Mouse (Mus musculus): ENCODE data around the gene Flcn. TPM values are rescaled to one million over a fixed set of nuclear protein-coding genes. Genes with fewer than 3 reads are reported as not detected.

The Flcn gene
- polyA plus RNA-seq, 1 experiment from 2014 or later = 37.4 TPM

- H3K9ac ChIP-seq (replicated peaks) = no peak overlapping the region
- H3K4me3 ChIP-seq = no peak overlapping the region
- no peaks in the 10 kb centered on the region for H3K9me3 ChIP-seq
- no peaks in the 10 kb centered on the region for H3K27me3 ChIP-seq
- no peak for ATAC-seq (ENCODE audit: low FRiP score, low read depth)
- peaks cover 2% of the 10 kb centered on the region for H3K4me1 ChIP-seq
- peaks cover 92% of the 10 kb centered on the region for H3K36me3 ChIP-seq
- 91% methylated on average over 14 of the region's 14 CpGs for WGBS
- no peak overlapping the region for H3K4me2 ChIP-seq (replicated peaks)
- H3K27ac ChIP-seq (replicated peaks) = no peak overlapping the region
Observed at GRCm38 (mm10) chr11:59803516-59803915, 6.3 kb downstream of the Flcn start.

GRCm38 (mm10) chr11:59801881-59802280 lies 7.9 kb downstream of the Flcn start:
- Histone ChIP-seq H3K36me3 (peaks cover 100% of the 10 kb centered on the region), H3K27me3 (no peaks in the 10 kb centered on the region), H3K4me2 (replicated peaks) (no peak overlapping the region), H3K27ac (replicated peaks) (no peak overlapping the region), H3K9ac (replicated peaks) (no peak overlapping the region), H3K9me3 (no peaks in the 10 kb centered on the region), H3K4me3 (no peak overlapping the region), H3K4me1 (no peaks in the 10 kb centered on the region)
- WGBS = 98% methylated on average over 8 of the region's 8 CpGs
- no peak for ATAC-seq (ENCODE audit: low FRiP score, low read depth)

GRCm38 (mm10) chr11:59800412-59800811 lies 9.4 kb downstream of the Flcn start:
- ATAC-seq (ENCODE audit: low FRiP score, low read depth) = no peak
- 94% methylated on average over 10 of the region's 10 CpGs for WGBS

GRCm38 (mm10) chr11:59793390-59793789 lies 16.4 kb downstream of the Flcn start:
- WGBS = 91% methylated on average over 6 of the region's 6 CpGs
- ATAC-seq (ENCODE audit: low FRiP score, low read depth) = no peak

More at GRCm38 (mm10) chr11:59800412-59800811, 9.4 kb downstream of the Flcn start:
- Histone ChIP-seq H3K9me3 (no peaks in the 10 kb centered on the region), H3K4me1 (no peaks in the 10 kb centered on the region), H3K27ac (replicated peaks) (no peak overlapping the region), H3K4me2 (replicated peaks) (no peak overlapping the region), H3K27me3 (no peaks in the 10 kb centered on the region), H3K36me3 (peaks cover 100% of the 10 kb centered on the region), H3K9ac (replicated peaks) (no peak overlapping the region), H3K4me3 (no peak overlapping the region)

GRCm38 (mm10) chr11:59789311-59789710 lies 20.5 kb downstream of the Flcn start:
- peaks cover 43% of the 10 kb centered on the region for H3K27me3 ChIP-seq
- no peak overlapping the region for H3K27ac ChIP-seq (replicated peaks)
- H3K4me2 ChIP-seq (replicated peaks) = no peak overlapping the region
- WGBS = 90% methylated on average over 1 of the region's 1 CpGs
- H3K36me3 ChIP-seq = peaks cover 32% of the 10 kb centered on the region
- no peak for ATAC-seq (ENCODE audit: low FRiP score, low read depth)
- no peak overlapping the region for H3K9ac ChIP-seq (replicated peaks)
- H3K4me3 ChIP-seq = no peak overlapping the region
- H3K4me1 ChIP-seq = peaks cover 11% of the 10 kb centered on the region
- no peaks in the 10 kb centered on the region for H3K9me3 ChIP-seq

More at GRCm38 (mm10) chr11:59793390-59793789, 16.4 kb downstream of the Flcn start:
- H3K4me2 ChIP-seq (replicated peaks) = no peak overlapping the region
- H3K4me3 ChIP-seq = no peak overlapping the region
- no peak overlapping the region for H3K9ac ChIP-seq (replicated peaks)
- H3K9me3 ChIP-seq = no peaks in the 10 kb centered on the region
- H3K27me3 ChIP-seq = peaks cover 4% of the 10 kb centered on the region
- H3K36me3 ChIP-seq = peaks cover 73% of the 10 kb centered on the region
- H3K4me1 ChIP-seq = no peaks in the 10 kb centered on the region
- H3K27ac ChIP-seq (replicated peaks) = no peak overlapping the region

- ATAC-seq (ENCODE audit: low FRiP score, low read depth) = peak; percentile 54
- Histone ChIP-seq H3K9ac (replicated peaks) (peak within 1 kb of the TSS; percentile 62), H3K4me2 (replicated peaks) (peak within 1 kb of the TSS; percentile 86), H3K36me3 (peaks cover 13% of the 10 kb centered on the region), H3K27ac (replicated peaks) (no peak within 1 kb of the TSS), H3K4me3 (peak within 1 kb of the TSS; percentile 45), H3K4me1 (peaks cover 12% of the 10 kb centered on the region), H3K9me3 (no peaks in the 10 kb centered on the region), H3K27me3 (peaks cover 43% of the 10 kb centered on the region)
- 1% methylated on average over 51 of the region's 51 CpGs for WGBS
Observed at GRCm38 (mm10) chr11:59787199-59787781, 22.5 kb downstream of the Flcn start, which contains the start of gene Pld6. TSS of gene Pld6 (minus strand) at chr11:59787645.

- H3K4me2 ChIP-seq (replicated peaks) = peak overlapping the region; percentile 86
- peaks cover 6% of the 10 kb centered on the region for H3K36me3 ChIP-seq
- peak overlapping the region; percentile 62 for H3K9ac ChIP-seq (replicated peaks)
- no peak overlapping the region for H3K27ac ChIP-seq (replicated peaks)
- peak overlapping the region; percentile 45 for H3K4me3 ChIP-seq
- 56% methylated on average over 15 of the region's 15 CpGs for WGBS
- H3K27me3 ChIP-seq = peaks cover 43% of the 10 kb centered on the region
- no peaks in the 10 kb centered on the region for H3K9me3 ChIP-seq
- H3K4me1 ChIP-seq = peaks cover 15% of the 10 kb centered on the region
- no peak for ATAC-seq (ENCODE audit: low FRiP score, low read depth)
Observed at GRCm38 (mm10) chr11:59786444-59787198, 23.2 kb downstream of the Flcn start.

- Histone ChIP-seq H3K4me2 (replicated peaks) (no peak overlapping the region), H3K27me3 (peaks cover 41% of the 10 kb centered on the region), H3K27ac (replicated peaks) (no peak overlapping the region), H3K36me3 (no peaks in the 10 kb centered on the region), H3K4me1 (peaks cover 15% of the 10 kb centered on the region), H3K9me3 (no peaks in the 10 kb centered on the region), H3K9ac (replicated peaks) (no peak overlapping the region), H3K4me3 (no peak overlapping the region)
- WGBS = 91% methylated on average over 6 of the region's 6 CpGs
- no peak for ATAC-seq (ENCODE audit: low FRiP score, low read depth)
Observed at GRCm38 (mm10) chr11:59783591-59783990, 26.2 kb downstream of the Flcn start.

GRCm38 (mm10) chr11:59782091-59782590 lies 27.7 kb downstream of the Flcn start:
- H3K27me3 ChIP-seq = peaks cover 27% of the 10 kb centered on the region
- no peak for ATAC-seq (ENCODE audit: low FRiP score, low read depth)
- peaks cover 6% of the 10 kb centered on the region for H3K36me3 ChIP-seq
- H3K9me3 ChIP-seq = no peaks in the 10 kb centered on the region
- peaks cover 10% of the 10 kb centered on the region for H3K4me1 ChIP-seq
- H3K27ac ChIP-seq (replicated peaks) = no peak overlapping the region
- no peak overlapping the region for H3K9ac ChIP-seq (replicated peaks)
- no peak overlapping the region for H3K4me2 ChIP-seq (replicated peaks)
- no peak overlapping the region for H3K4me3 ChIP-seq
- 57% methylated on average over 7 of the region's 7 CpGs for WGBS

- 91% methylated on average over 4 of the region's 4 CpGs for WGBS
- Histone ChIP-seq H3K4me1 (peaks cover 6% of the 10 kb centered on the region; the same call in 1 of the 2 replicates), H3K27me3 (peaks cover 9% of the 10 kb centered on the region), H3K4me3 (no peak overlapping the region), H3K36me3 (peaks cover 25% of the 10 kb centered on the region), H3K27ac (replicated peaks) (no peak overlapping the region), H3K9me3 (no peaks in the 10 kb centered on the region), H3K4me2 (replicated peaks) (no peak overlapping the region), H3K9ac (replicated peaks) (no peak overlapping the region)
- no peak for ATAC-seq (ENCODE audit: low FRiP score, low read depth)
Observed at GRCm38 (mm10) chr11:59780241-59780640, 29.6 kb downstream of the Flcn start.

GRCm38 (mm10) chr11:59779406-59779805 lies 30.4 kb downstream of the Flcn start:
- peaks cover 1% of the 10 kb centered on the region; the same call in 1 of the 2 replicates for H3K27me3 ChIP-seq
- no peak for ATAC-seq (ENCODE audit: low FRiP score, low read depth)
- H3K4me2 ChIP-seq (replicated peaks) = no peak overlapping the region
- 93% methylated on average over 4 of the region's 4 CpGs for WGBS
- peaks cover 33% of the 10 kb centered on the region for H3K36me3 ChIP-seq
- no peak overlapping the region for H3K9ac ChIP-seq (replicated peaks)
- H3K9me3 ChIP-seq = no peaks in the 10 kb centered on the region
- H3K27ac ChIP-seq (replicated peaks) = no peak overlapping the region
- peaks cover 5% of the 10 kb centered on the region; the same call in 1 of the 2 replicates for H3K4me1 ChIP-seq
- H3K4me3 ChIP-seq = no peak overlapping the region

- ATAC-seq (ENCODE audit: low FRiP score, low read depth) = no peak
- 70% methylated on average over 1 of the region's 1 CpGs for WGBS
- Histone ChIP-seq H3K27me3 (no peaks in the 10 kb centered on the region), H3K4me3 (no peak overlapping the region), H3K4me1 (peaks cover 3% of the 10 kb centered on the region; the same call in 1 of the 2 replicates), H3K4me2 (replicated peaks) (no peak overlapping the region), H3K9ac (replicated peaks) (no peak overlapping the region), H3K9me3 (no peaks in the 10 kb centered on the region), H3K27ac (replicated peaks) (no peak overlapping the region), H3K36me3 (peaks cover 39% of the 10 kb centered on the region)
Observed at GRCm38 (mm10) chr11:59778874-59779223, 31.0 kb downstream of the Flcn start.

All from midbrain, embryonic 12.5 days (tissue).